Mouse (Mus musculus) heart, embryonic 11.5 days (tissue): ENCODE data around the gene Gfod1. TPM values are rescaled to one million over a fixed set of nuclear protein-coding genes. Genes with fewer than 3 reads are reported as not detected.

Experiments used
- ATAC-seq: fragments of 200-750 bp; cut with Nextera tagmentation; replicated peaks from 2 replicates; pipeline ENCODE4 v1.8.0; 2017; ENCODE audit warnings: moderate library complexity; ENCODE audit not compliant: insufficient number of reproducible peaks, low FRiP score, low TSS enrichment
- H3K27ac ChIP-seq: fragments of 300-500 bp; sonication (generic); 2 replicates; pipeline ENCODE4 v1.5.1; 2014; ENCODE audit warnings: mild to moderate bottlenecking, low read depth, low read length
- H3K27me3 ChIP-seq: fragments of 300-500 bp; sonication (generic); 2 replicates; pipeline ENCODE4 v1.6.1; 2014; ENCODE audit warnings: mild to moderate bottlenecking, low read length, mixed read lengths; ENCODE audit not compliant: control insufficient read depth, insufficient read depth
- H3K36me3 ChIP-seq: fragments of 300-500 bp; sonication (generic); 2 replicates; pipeline ENCODE4 v1.6.1; 2014; ENCODE audit warnings: mild to moderate bottlenecking, low read length, moderate library complexity, mixed read lengths; ENCODE audit not compliant: control insufficient read depth, insufficient read depth
- H3K4me1 ChIP-seq: fragments of 300-500 bp; sonication (generic); 2 replicates; pipeline ENCODE4 v1.6.1; 2014; ENCODE audit warnings: low read length; ENCODE audit not compliant: control insufficient read depth, insufficient read depth
- H3K4me2 ChIP-seq: fragments of 300-500 bp; sonication (generic); 2 replicates; pipeline ENCODE4 v1.6.1; 2014; ENCODE audit warnings: mild to moderate bottlenecking, moderate library complexity
- H3K4me3 ChIP-seq: fragments of 300-500 bp; sonication (generic); 2 replicates; pipeline ENCODE4 v1.5.1; 2014; ENCODE audit warnings: low read depth, low read length
- H3K9ac ChIP-seq: fragments of 300-500 bp; sonication (generic); 2 replicates; pipeline ENCODE4 v1.6.1; 2014; ENCODE audit warnings: mild to moderate bottlenecking, low read depth, low read length, moderate library complexity
- H3K9me3 ChIP-seq: fragments of 300-500 bp; sonication (generic); replicated peaks from 2 replicates; pipeline ENCODE4 v1.6.1; 2016; ENCODE audit warnings: low read length; ENCODE audit not compliant: control insufficient read depth
- WGBS: fragments of 180-500 bp; shearing (Covaris S2); extraction: QIAGEN DNeasy Blood & Tissue Kit; methylation state at CpG from one replicate; pipeline ENCODE4 v1.1.7; 2014; ENCODE audit not compliant: insufficient replicate concordance; 5-methylcytosine and 5-hydroxymethylcytosine counted together
- polyA plus RNA-seq: library from polyadenylated mRNA; unstranded; fragments of >200 nt; fragmentation: Nextera tagmentation; extraction: Ambion mirVana; gene quantifications from 2 replicates; pipeline ENCODE4 v1.2.1, GENCODE M21; 2014

The Gfod1 gene
- polyA plus RNA-seq, 1 experiment from 2014 or later, result 1.5 TPM

DNA sequence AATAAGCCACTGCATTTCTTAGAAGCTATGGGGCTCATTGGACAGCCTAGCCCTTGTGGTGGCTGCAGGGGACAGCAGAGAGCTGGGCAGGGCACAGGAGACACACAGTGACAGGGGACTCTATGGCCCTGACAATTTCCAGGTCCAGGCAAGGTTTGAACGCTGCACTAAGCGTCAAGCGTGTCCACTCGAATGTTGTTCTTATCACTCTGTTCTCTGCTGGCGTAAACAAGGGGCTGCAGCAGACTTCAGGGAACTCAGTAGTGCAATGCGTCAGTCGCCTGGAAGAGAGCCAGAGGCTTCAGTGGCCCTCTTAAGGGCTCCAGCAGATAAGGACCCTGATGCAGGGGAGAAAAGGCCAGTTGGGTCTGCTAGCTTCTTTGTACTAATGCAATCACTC is 108.0 kb downstream of the Gfod1 start:
- H3K4me1 ChIP-seq, result peaks cover 49% of the 10 kb centered on the region
- peak overlapping the region; percentile 65; the same call in 1 of the 2 replicates for H3K27ac ChIP-seq
- no peaks in the 10 kb centered on the region for H3K9me3 ChIP-seq
- peak; percentile 64 for ATAC-seq
- WGBS, result 8% methylated on average over 7 of the region's 7 CpGs
- no peak overlapping the region for H3K4me2 ChIP-seq
- H3K9ac ChIP-seq, result no peak overlapping the region
- H3K27me3 ChIP-seq, result peaks cover 3% of the 10 kb centered on the region; the same call in 1 of the 2 replicates
- no peak overlapping the region for H3K4me3 ChIP-seq
- no peaks in the 10 kb centered on the region; the same call in 1 of the 2 replicates for H3K36me3 ChIP-seq

DNA sequence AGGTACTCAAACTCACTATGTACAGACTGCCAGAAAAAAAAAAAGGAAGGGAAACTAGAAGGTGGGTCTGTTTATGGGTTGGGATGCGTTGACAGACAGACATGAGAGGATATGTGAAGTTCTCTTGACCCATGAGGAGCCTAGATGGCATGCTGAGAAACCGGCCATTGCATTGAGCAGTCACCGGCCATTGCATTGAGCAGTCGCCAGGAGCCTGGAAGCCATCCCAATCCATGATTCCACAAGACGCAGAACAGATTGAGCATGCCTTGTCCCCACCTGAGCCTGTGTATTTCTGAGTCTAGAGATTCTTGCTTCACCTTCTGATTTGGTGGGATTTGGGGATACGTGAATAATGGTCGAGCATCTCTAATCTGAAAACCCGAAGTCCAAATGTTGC is 110.0 kb downstream of the Gfod1 start:
- no peaks in the 10 kb centered on the region for H3K27me3 ChIP-seq
- no peaks in the 10 kb centered on the region for H3K36me3 ChIP-seq
- no peak overlapping the region for H3K9ac ChIP-seq
- WGBS, result 77% methylated on average over 8 of the region's 8 CpGs
- H3K4me3 ChIP-seq, result no peak overlapping the region
- no peak for ATAC-seq
- no peaks in the 10 kb centered on the region for H3K9me3 ChIP-seq
- peak overlapping the region; percentile 37; the same call in 1 of the 2 replicates for H3K27ac ChIP-seq
- no peak overlapping the region for H3K4me2 ChIP-seq
- peaks cover 52% of the 10 kb centered on the region for H3K4me1 ChIP-seq

DNA sequence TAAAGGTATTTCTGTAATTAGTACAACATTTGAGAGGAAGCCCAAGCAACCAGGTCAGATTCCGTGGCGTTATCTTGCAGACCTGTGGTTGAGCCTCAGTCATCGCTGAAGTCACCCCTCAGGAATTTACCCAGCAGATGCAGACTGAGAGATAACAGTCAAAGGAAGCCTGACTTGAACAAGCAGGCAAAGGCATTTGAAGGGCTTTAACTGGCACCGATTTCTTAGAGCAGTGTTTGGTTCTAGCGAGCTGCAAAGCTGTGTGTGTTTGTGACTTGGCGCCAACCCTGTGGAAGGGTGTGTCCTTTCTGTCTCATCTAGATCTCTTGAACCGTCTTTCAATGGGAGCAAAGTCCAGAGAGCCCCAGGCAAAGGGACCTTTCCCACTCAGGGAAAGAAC is 110.7 kb downstream of the Gfod1 start:
- H3K27me3 ChIP-seq, result no peaks in the 10 kb centered on the region
- H3K9ac ChIP-seq, result no peak overlapping the region
- no peak overlapping the region for H3K4me3 ChIP-seq
- no peaks in the 10 kb centered on the region for H3K9me3 ChIP-seq
- H3K4me2 ChIP-seq, result peak overlapping the region; percentile 7; the same call in 1 of the 2 replicates
- ATAC-seq, result no peak
- no peaks in the 10 kb centered on the region for H3K36me3 ChIP-seq
- H3K27ac ChIP-seq, result peak overlapping the region; percentile 87
- WGBS, result 7% methylated on average over 7 of the region's 7 CpGs
- peaks cover 52% of the 10 kb centered on the region for H3K4me1 ChIP-seq

DNA sequence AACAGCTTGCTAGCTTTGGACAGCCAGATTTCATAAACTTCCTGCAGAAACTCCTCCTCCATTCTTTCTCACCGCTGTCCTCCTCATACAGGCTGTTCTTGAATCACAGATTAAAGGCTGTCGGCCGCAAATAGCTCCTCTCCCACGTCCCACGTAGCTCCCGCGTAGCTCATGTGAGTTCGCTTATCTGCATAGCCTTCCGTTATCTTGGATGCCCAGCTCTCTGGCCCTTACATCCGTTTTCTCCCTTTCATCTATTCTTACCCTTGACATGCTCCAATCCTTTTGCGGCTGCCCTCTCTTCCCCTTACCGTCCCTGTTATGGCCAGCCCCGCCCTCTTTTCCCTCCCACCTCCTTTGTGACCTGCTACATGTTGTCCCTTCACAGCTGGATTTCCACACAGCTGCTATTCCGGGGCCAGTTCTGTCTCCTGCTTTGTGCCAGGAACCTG is 112.2 kb downstream of the Gfod1 start:
- ATAC-seq, result peak; percentile 72
- H3K9ac ChIP-seq, result peak overlapping the region; percentile 54
- WGBS, result 3% methylated on average over 14 of the region's 14 CpGs
- H3K9me3 ChIP-seq, result 0 out of 2 replicates have a peak, but pooled peaks cover 2% of the 10 kb centered on the region
- H3K36me3 ChIP-seq, result no peaks in the 10 kb centered on the region
- H3K4me1 ChIP-seq, result peaks cover 44% of the 10 kb centered on the region
- no peaks in the 10 kb centered on the region for H3K27me3 ChIP-seq
- peak overlapping the region; percentile 87 for H3K27ac ChIP-seq
- peak overlapping the region; percentile 30; the same call in 1 of the 2 replicates for H3K4me3 ChIP-seq
- peak overlapping the region; percentile 65 for H3K4me2 ChIP-seq

DNA sequence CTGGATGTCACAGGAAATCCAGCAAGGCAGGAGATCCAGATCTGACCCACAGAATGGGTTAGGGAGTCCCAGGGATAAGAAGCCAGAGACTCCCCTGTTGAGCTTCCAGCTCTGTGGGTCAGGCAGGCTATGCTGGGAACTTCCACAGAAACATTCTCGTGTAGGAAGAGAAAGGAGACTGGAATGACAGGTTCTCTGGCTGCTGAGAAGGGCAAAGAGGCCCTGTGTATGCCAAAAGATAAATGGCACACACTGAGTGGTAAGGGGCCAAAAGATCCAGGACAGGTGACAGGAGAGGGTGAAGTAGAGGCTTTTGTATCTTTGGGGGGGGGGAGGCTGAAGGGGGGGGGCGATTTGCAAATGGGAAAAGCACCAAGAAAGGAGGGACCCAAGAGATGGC is 112.7 kb downstream of the Gfod1 start:
- H3K4me2 ChIP-seq, result peak overlapping the region; percentile 65
- peak overlapping the region; percentile 87 for H3K27ac ChIP-seq
- no peaks in the 10 kb centered on the region for H3K27me3 ChIP-seq
- H3K36me3 ChIP-seq, result no peaks in the 10 kb centered on the region
- WGBS, result 19% methylated on average over 2 of the region's 2 CpGs
- no peak for ATAC-seq
- H3K4me1 ChIP-seq, result peaks cover 40% of the 10 kb centered on the region
- peak overlapping the region; percentile 54 for H3K9ac ChIP-seq
- H3K4me3 ChIP-seq, result peak overlapping the region; percentile 30; the same call in 1 of the 2 replicates
- 0 out of 2 replicates have a peak, but pooled peaks cover 2% of the 10 kb centered on the region for H3K9me3 ChIP-seq

DNA sequence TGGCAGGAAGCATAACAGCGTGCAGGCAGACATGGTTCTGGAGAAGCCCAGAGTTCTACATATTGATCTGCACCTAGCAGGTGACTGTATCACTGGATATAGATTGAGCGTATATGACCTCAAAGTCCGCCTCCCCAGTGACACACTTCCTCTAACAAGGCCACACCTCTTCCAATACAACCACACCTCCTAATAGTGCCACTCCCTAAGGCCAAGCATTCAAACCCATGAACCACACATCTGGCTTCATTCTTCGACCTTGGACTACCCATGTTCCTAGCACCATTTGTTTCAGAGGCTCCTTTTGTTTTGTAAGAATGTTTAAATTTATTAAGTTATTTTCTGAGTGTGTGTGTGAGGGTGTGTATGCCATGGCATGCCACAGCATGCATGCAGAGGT is 116.2 kb downstream of the Gfod1 start:
- H3K36me3 ChIP-seq, result no peaks in the 10 kb centered on the region
- 0 out of 2 replicates have a peak, but pooled peaks cover 2% of the 10 kb centered on the region for H3K9me3 ChIP-seq
- no peak overlapping the region for H3K27ac ChIP-seq
- peaks cover 25% of the 10 kb centered on the region for H3K4me1 ChIP-seq
- no peak overlapping the region for H3K4me3 ChIP-seq
- WGBS, result 88% methylated on average over 4 of the region's 4 CpGs
- ATAC-seq, result no peak
- H3K9ac ChIP-seq, result no peak overlapping the region
- H3K27me3 ChIP-seq, result no peaks in the 10 kb centered on the region
- H3K4me2 ChIP-seq, result no peak overlapping the region

DNA sequence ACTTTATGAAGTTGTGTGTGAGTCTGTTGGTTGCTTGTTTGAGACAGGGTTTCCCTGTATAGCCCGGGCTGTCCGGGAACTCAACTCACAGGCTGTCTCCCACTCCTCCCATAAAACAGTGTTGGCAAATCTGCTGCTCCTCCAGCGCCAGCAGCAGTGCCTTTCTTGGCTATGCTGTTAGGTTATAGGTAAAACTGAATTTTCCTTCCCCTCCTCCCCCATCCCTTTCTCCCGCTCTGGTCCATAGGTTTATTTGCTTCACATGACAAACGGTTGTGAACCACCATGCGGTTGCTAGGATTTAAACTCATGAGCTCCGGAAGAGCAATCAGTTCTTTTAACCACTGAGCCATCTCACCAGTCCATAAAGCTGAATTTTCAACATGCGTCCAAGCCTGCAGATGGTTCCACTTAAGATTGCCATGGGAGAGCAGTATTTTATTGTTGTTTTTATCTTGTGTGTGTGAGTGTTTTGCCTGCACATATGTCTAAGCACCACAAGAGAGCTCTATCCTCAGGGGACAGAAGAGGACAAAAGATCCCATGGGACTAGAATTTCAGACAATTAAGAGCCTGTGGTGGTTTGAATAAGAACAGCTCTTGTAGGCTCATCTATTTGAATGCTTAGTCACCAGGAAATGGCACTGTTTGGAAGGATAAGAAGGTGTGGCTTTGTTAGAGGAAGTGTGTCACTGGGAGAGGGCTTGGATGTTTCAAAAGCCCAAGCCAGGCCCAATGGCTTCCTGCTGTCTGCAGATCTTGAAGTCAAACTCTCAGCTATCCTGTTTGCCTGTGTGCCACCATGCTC is 120.5 kb downstream of the Gfod1 start:
- ATAC-seq, result no peak
- peak overlapping the region; percentile 25 for H3K4me3 ChIP-seq
- H3K27ac ChIP-seq, result no peak overlapping the region
- peaks cover 15% of the 10 kb centered on the region for H3K4me1 ChIP-seq
- no peaks in the 10 kb centered on the region; the same call in 1 of the 2 replicates for H3K27me3 ChIP-seq
- H3K9ac ChIP-seq, result 0 out of 2 replicates have a peak overlapping the region, but pooled peaks have one; percentile 47
- 0 out of 2 replicates have a peak, but pooled peaks cover 2% of the 10 kb centered on the region for H3K9me3 ChIP-seq
- no peaks in the 10 kb centered on the region for H3K36me3 ChIP-seq
- peak overlapping the region; percentile 59 for H3K4me2 ChIP-seq
- WGBS, result 64% methylated on average over 8 of the region's 8 CpGs

DNA sequence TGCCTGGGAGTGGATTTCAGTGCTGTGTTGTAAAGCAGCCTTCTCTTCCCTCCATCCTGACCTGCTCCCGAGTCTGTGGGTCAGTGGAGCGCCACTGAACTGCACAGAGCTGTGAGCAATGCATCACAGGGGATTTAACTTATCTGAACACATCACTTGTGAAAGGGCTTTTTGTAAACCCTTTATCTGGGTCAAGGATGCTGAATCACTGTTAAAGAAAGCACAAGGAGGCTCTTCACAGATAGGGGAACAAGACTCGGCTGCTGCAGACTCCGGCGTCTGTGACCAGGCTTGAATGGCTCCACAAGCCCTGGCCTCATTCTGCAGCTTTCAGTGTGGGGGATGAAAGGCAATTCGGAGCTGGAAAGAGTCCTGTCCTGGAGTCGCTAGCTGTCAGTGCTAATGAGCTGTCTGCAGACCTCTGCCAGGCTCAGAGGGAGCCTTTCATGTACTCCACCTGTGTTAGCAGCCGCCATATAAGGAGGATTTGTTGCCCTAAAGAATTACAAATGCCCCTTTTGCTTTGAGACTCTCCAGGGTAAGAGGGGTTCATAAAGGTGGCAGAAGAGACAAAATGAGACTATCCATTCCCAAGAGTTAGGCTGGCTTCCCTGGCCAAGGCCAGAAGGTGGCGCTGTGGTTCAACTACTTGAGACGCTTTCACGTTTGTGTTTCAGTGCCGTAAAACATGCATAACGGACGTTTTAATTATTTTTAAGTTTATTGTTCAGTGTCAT is 121.3 kb downstream of the Gfod1 start:
- no peak overlapping the region for H3K27ac ChIP-seq
- WGBS, result 10% methylated on average over 14 of the region's 14 CpGs
- H3K4me3 ChIP-seq, result peak overlapping the region; percentile 25
- H3K4me2 ChIP-seq, result peak overlapping the region; percentile 59
- H3K9ac ChIP-seq, result peak overlapping the region; percentile 47; the same call in 1 of the 2 replicates
- peaks cover 15% of the 10 kb centered on the region for H3K4me1 ChIP-seq
- no peak for ATAC-seq
- H3K9me3 ChIP-seq, result no peaks in the 10 kb centered on the region
- no peaks in the 10 kb centered on the region for H3K36me3 ChIP-seq
- no peaks in the 10 kb centered on the region; the same call in 1 of the 2 replicates for H3K27me3 ChIP-seq
